Mouse (Mus musculus): ENCODE results near the gene Ceacam1. TPM values are rescaled to one million over a fixed set of nuclear protein-coding genes. Genes with fewer than 3 reads are reported as not detected.
"Not testable (repeated sequence)": the region's sequence is repeated elsewhere in the genome, so short reads cannot be mapped to it uniquely, and the experiment has no call there.

The Ceacam1 gene
- total RNA-seq (2022) = 10 to 100 TPM in 3 of 4 experiments, 1 to 10 TPM in 1; 8.5 to 24.4 (median 17.2) TPM

DNA sequence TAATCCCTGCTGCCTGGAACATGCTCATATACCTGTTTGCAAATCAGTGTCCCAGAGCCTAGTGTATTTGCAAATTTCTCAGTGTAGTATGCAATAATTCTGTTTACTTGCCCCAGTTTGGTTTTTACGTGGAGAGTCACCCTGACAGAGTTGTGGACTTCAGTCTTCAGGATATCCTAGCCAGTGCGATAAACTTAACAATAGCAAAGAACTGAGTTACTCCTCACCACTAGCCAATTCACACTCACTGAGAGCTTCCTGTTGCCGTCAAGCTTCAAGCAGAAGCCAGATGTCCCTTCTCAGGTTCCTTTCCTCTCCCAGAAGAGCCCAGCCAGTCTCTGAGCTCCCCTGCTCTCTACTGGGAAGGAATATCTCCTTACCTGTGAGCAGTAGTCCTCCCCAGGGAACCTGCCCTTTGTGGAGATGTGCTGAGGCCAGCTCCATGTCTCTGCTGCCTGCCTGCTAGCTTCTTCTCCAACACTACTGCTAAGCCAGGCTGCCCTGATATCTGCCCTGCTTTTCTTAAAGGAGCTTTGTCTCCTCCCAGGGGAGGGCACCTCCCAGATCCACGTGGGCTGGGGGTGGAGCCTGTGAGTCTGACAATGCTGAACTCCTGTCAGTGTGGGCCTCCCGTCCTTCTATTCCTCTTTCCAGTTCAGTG is at the start of gene Ceacam1:
Gene Ceacam1 (minus strand): TSS at position 513 of the 661 bp plus-strand sequence.
- peak; percentile 65 for DNase-seq

DNA sequence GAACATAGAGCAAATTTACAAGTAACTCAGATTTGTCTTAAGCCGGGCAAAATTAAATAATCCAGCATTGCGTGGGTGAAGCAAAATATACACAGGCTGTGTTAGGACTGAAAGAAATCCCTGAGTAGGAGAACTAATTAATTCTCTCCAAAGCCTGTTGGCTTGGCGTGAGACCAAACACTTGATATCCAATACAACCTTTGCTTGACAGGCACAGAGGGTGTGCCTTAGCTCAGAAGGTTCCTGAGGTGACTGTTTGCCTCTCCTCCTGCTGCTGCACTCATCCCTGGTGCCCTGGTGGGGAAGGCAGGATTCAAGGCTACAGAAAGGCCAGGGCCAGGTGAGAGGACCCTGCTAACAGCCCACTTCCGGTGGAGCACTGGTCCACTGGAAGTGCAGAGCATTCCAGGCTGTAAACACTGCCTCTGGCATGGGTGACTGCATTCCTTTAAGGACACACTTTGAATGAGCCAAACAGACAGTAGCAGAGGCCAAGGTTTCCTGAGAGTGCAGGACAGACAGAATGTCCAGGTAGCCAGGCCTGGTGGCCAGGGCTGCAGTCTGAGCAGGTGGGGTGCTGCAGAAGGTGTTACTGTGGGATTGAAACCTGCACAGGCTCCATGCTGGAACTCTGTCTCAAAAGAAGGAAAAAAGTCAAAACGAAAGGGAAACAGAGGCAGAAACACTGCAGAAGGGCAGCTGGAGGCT is 38.8 kb upstream of the Ceacam1 start:
- DNase-seq = not testable (repeated sequence)

DNA sequence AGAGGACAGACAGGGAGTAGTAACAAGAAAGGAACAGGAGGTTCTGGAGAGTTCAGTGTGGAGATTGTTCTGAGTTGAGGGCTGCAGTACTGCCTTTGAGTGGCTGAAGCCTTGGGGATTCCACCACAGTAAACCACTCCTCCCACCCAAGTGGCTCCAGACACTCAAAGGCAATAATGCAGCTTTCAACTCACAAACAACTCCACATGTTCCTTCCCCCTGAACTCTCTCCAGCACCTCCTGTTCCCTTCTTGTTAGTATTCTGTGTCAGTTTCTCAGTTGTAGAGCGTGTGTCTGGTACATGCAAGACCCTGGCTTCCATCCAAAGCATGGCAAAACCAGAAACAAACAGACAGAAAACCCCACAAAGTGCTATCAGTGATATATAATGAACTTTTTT is 38.3 kb upstream of the Ceacam1 start:
- DNase-seq = not testable (repeated sequence)

DNA sequence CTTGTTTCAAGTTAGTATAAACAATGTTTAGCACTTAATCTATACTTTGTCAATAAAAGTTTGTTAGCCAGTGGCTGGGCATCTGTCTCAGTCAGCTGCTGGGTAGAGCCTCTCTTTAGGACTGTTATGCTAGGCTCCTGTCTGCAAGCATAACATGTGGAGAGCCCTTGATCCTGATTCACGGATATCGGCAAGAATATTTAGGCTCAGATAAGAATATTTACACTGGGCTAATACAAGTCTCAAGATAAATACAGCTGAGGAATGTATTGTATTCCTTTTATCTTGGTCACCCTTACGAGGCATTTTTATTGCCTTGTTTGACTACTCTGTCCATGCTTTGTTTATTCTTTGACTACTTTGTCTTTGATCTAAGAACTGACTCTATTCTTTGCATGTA is 32.5 kb upstream of the Ceacam1 start:
- DNase-seq = no peak

DNA sequence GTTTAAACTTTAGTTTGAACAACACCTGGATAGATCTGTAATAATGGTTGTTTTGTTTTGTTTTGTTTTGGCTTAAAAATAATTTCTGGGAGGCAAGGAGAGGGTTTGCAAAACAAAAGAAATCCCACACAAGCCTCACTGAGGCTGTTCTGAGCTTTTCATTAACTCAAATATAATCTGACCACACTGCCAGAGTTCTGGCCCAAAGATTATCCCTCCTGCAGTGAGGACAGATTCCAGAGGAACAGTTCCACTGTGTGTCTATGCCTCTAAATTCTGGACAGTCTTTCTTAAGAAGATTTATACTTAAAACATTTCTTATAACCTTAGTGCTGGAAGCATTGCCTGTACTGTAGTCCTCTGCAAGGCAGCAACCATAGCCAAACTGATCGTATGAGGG is 17.2 kb upstream of the Ceacam1 start:
- no peak for DNase-seq

DNA sequence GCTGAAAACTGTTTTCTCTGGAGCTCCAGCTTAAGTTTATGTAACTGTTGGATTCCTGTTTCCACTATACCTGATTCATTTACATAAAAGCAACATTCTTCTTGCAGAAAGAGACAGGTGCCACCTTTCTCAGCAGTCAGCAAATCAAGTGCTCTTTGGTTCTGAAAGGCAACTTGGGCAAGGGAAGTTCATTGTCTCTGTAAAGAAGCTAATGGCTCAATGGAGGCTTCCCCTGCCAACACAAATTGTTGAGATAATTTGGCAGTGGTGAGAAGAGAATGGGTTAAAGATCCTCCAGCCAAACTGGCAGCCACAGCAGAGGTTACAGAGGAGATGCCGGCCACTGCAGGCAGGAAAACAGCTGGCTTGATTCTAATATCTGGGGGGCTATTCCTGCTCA is 13.3 kb upstream of the Ceacam1 start:
- not testable (repeated sequence) for DNase-seq

DNA sequence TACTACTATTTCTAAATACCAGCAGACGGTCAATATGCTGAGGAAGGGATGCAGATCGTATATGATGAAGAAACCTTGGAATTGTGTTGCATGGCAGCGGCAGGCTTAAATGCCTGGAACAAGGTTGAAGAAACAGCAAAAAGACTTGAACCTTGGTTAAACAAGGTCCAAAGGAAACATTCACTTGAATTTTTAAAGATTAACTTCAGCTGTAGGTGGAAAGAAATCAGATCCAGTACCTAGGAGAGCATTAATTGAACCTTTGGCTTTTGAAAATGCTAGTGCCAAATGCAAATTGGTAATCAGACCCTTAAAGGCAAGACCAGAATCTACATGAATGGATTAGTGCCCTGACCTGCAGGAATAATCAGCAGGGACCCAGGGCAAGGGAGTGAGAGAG is 12.0 kb upstream of the Ceacam1 start:
- not testable (repeated sequence) for DNase-seq

DNA sequence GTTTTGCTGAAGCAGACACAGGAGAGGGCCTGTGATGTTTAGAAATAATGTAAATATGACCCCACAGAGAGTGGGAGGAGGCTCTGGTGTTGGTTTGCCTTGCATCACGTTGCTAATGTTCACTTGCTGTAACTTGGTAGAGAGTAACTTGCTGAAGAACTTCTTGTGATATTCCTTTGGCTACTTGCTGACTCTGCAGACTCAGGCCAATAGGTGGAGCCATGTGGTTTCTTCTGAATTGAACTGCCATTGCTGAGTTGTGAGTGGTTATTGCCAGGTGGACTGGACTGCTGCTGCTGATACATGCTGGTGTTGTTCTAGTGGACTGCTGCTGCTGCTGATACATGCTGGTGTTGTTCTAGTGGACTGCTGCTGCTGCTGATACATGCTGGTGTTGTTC is 8.8 kb upstream of the Ceacam1 start:
- DNase-seq = no peak

DNA sequence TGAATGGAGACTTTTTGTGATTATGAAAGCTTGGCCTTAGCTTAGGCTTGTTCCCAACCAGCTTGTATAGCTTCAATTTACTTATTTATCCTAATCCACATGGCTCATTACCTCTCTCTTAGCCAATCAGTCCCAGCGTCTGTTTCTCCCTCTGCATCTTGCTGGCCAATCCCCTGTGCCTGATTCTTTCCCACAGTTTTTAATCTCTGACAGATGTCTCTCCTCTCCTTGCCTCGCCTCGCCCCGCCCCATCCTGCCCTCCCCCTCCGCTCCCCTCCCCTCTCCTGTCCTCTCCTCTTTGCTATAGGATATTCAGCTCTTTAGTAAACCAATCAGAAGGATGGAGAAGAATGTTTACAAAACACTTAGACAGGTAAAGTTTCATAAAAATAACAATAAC is 7.7 kb upstream of the Ceacam1 start:
- no peak for DNase-seq

DNA sequence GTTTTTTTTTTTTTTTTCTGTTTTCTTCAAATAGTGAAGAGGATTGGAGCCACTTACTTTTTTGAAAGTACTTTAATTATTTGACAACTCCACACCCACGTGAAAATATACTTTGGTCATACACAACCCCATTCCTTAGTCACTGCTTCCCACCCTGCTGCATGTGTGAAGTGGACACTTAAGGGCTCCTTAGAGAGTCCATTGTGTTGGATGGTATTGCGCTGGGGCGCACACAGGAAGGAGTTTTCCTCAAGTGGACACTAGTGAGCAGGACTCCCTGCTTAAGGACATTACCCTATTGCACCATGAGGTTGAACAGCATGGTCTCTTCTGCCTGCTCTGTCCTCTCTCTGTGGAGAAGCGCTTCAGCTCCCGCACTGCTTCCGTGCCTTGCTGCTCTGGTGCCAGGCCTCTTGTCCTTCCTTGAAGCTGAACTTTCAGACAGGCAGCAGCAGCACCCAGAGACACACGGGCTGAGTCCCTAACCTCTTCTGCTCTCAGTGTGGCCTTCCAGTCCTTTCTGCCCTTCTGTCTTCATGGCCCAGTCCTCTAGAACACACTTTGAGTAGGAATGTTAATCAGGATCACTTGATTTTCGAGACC is 5.8 kb upstream of the Ceacam1 start:
- no peak for DNase-seq

DNA sequence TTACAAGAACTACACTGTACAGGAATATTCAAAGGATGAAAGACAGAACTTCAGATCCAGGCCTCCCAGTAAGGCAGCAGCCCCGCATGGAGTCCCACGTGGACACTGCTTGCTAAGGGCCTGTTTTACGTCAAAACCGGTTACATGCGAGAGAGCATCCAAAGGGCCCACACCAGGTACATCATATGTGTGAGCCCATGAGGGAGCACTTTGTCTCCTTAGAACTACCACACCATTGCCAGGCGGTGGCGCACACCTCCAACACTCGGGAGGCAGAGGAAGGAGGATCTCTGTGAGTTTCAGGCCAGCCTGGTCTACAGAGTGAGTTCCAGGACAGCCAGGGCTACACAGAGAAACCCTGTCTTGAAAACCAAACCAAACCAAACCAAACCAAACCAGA is 3.4 kb upstream of the Ceacam1 start:
- not testable (repeated sequence) for DNase-seq

DNA sequence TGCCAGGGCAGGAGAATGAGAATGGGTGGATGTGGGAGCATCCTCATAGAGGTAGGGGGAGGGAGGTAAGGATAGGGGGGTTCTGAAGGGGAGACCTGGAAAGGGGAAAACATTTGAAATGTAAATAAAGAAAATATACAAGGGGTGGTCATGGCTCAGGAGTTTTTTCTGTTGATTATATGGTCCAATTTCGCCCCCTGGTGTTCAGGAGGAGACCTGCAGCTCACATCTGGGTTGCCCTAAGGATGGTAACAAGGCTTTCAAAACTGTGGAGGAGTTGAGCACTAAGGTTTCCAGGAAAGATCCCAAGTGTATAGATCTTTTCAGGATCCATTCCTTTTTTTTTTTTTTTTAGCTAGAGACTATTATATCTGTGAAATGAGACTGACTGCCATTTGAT is 2.0 kb upstream of the Ceacam1 start:
- no peak for DNase-seq

DNA sequence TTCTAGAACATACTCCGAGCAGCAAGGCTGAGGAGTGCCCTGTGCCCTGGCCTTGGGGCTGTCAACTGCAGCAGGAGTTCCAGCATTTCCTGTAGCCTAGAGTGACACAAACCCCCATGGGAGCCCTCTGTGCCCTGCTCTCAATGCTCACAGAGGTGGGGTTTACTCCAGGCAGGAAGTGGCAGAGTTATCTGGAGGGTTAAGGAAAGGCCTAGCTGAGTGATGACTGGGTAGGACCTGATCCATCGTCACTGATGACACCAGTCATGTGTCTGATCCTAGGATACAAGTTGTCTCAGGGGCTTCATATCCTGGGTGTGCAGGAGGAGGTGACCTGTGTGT is 320 bp upstream of the Ceacam1 start:
- DNase-seq = not testable (repeated sequence)

DNA sequence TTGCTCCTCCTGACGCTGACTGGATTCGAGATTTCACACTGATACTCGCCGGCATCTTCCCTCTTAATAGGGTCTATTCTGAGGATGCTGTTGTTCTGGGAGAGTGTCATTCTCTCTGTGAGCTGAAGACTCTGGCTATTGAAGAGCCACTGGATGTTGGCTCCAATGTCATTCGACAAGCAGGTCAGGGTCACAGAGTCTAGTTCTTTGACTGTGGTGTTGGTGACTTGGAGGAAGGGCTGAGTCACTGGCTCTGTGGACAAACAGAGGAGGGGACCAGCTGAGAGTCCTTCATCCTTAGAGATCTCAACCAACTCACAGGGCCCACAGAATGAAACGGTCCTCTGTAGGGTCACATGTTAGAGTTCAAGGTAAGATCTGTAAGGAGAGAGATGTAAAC is 5.6 kb downstream of the Ceacam1 start:
- DNase-seq = peak; percentile 33

DNA sequence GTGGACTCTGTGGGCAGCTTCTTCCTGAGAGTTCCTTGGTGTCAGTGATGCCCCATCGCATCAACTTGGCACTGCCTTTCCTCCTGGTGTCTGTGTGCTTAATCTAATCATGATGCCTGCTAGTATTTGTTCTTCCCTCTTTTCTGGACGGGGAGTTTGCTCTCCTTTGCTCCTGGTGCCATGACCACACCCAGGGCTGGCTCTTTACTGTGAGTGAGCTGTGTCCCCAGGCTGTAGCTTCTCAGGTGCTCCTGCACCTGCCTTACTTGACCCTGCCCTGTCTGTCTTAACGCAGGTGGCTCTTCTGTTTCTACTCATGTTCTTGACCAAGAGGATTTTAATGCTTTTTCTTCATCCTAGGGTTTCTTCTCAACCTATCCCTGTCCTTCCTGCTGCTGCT is 11.8 kb downstream of the Ceacam1 start:
- not testable (repeated sequence) for DNase-seq

DNA sequence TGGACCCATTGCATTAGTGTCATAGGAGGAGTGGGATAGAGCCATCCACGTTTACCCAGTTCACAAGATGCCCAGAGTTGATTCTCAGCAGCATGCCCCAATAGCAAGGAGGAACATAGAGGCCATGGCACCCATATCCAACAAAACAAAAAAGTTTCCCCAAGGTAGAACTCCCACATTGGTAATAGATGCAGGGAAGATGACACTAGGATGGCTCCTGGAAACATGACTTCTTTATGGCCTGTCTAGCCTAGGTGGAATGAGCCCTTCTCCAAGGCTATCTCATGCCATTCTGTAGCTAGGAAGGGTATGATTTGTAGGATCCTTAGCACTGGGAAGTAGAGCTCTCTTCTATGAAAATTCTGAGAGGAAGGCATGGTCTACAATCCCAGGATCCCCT is 12.4 kb downstream of the Ceacam1 start:
- no peak for DNase-seq

DNA sequence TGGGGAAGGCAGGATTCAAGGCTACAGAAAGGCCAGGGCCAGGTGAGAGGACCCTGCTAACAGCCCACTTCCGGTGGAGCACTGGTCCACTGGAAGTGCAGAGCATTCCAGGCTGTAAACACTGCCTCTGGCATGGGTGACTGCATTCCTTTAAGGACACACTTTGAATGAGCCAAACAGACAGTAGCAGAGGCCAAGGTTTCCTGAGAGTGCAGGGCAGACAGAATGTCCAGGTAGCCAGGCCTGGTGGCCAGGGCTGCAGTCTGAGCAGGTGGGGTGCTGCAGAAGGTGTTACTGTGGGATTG is 15.4 kb downstream of the Ceacam1 start:
- not testable (repeated sequence) for DNase-seq

DNA sequence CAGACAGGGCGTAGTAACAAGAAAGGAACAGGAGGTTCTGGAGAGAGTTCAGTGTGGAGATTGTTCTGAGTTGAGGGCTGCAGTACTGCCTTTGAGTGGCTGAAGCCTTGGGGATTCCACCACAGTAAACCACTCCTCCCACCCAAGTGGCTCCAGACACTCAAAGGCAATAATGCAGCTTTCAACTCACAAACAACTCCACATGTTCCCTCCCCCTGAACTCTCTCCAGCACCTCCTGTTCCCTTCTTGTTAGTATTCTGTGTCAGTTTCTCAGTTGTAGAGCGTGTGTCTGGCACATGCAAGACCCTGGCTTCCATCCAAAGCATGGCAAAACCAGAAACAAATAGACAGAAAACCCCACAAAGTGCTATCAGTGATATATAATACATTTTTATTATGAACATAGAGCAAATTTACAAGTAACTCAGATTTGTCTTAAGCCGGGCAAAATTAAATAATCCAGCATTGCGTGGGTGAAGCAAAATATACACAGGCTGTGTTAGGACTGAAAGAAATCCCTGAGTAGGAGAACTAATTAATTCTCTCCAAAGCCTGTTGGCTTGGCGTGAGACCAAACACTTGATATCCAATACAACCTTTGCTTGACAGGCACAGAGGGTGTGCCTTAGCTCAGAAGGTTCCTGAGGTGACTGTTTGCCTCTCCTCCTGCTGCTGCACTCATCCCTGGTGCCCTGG is 15.9 kb downstream of the Ceacam1 start:
- not testable (repeated sequence) for DNase-seq

DNA sequence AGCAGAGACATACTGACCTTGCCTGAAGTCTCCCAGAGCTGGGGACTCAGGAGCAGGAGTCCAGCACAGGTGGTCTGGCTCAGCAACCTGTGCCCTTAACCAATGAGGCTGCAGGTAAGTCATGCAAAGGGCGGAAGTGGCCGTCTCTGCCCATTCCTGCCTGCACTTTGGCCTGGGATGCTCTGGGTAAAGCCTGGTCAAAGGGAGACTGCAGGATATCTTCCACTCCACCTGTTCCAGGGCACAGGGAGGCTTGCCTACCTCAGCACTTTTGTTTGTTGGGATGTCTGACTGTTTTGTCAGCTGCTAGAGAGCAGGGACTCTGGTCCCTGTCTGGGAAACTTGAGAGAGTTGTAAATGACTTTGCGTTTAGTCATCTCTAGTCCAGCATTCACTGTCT is 25.3 kb downstream of the Ceacam1 start:
- DNase-seq = no peak

DNA sequence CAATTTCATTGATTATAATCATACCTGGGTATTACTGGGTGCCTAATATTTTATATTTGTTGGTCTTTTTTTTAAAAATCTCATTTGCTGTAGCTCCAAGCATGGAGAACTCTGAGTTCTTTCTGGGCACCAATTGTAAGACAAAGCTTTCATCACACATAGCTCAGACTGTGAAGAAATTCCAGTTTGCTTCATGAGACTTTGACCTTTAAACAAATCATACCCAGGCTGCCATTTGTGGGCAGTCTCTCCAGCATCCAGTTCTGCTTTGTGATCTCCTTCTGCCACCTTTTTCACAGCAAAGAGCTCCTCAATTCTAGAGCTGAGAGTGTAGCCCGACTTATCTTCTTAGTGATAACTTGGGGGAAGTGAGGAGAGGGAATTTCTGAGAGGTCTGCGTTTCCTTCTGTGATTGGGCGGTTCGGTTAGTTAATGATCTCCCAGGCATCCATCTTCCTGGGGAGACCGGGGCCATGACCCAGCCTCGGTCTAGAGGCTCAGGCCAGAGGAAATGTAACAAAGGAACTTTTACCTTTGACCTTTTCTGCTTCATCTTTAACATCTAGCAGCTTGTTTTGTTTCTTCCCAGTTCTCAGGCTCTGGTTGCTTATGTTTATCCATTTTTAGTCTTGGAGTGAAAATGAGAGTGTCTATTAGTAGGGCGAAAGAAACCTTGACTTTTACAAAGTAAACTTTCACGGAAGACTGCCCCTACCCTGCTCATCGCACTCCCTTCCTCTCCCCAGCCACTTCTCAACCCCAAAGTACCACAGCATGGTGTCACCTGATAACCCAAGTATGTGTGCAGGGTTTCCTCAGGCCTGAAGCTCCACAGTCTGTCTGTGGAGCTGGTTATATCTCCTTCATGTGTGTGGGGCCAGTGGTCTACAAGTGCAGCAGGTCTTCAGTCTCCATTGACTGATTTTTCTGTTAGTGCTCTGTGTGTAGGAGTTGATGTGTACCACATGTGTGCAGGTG is 27.2 kb downstream of the Ceacam1 start:
- no peak for DNase-seq

DNA sequence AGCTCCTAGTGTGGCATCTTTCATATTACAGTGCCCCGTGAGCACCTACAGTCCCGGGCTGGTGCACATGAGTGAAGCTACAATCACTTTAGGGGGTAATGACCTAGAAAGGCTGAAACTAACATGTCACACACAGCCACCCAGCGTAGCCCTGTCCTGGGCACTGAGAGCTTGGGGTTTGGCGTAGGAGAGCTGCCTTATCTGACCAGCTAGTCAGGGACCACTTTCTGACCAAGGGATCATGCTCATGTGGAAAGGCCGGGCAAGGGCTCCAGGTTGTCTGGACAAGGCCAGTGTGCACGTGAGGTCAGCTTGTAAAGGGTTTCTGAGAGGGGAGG is 36.6 kb downstream of the Ceacam1 start:
- no peak for DNase-seq
